Mouse (Mus musculus): ENCODE data around the gene Ntng1. TPM values are rescaled to one million over a fixed set of nuclear protein-coding genes. Genes with fewer than 3 reads are reported as not detected.

The Ntng1 gene
- polyA plus RNA-seq, 1 experiment, result 0.09 TPM

- H3K27ac ChIP-seq (ENCODE audit: insufficient read depth, low read depth, low read length), result no peak overlapping the region
- peak overlapping the region; percentile 35; the same call in 1 of the 2 replicates for H3K4me3 ChIP-seq (ENCODE audit: low read depth, low read length)
- H3K36me3 ChIP-seq (ENCODE audit: control insufficient read depth, insufficient read depth, low read length), result no peaks in the 10 kb centered on the region
- TF ChIP-seq POLR2A (IDR thresholded peaks at IDR 0.05; ENCODE audit: low read depth, low read length) (no peak), CTCF (IDR thresholded peaks at IDR 0.05; ENCODE audit: extremely low read depth, insufficient read length, insufficient replicate concordance, low read depth, low read length) (no peak)
- peaks cover 15% of the 10 kb centered on the region for H3K27me3 ChIP-seq (ENCODE audit: control insufficient read depth, insufficient read depth, low read length)
- H3K4me1 ChIP-seq (ENCODE audit: control insufficient read depth, insufficient read depth, insufficient read length, low read length), result no peaks in the 10 kb centered on the region; the same call in 1 of the 2 replicates
- WGBS, result 4% methylated on average over 13 of the region's 13 CpGs
These were observed 2.2 kb downstream of the Ntng1 start for GRCm38 (mm10) chr3:110141351-110142302.

- TF ChIP-seq POLR2A (IDR thresholded peaks at IDR 0.05; ENCODE audit: low read depth, low read length) (no peak), CTCF (IDR thresholded peaks at IDR 0.05; ENCODE audit: extremely low read depth, insufficient read length, insufficient replicate concordance, low read depth, low read length) (no peak)
- Histone ChIP-seq H3K36me3 (ENCODE audit: control insufficient read depth, insufficient read depth, low read length) (no peaks in the 10 kb centered on the region), H3K4me1 (ENCODE audit: control insufficient read depth, insufficient read depth, insufficient read length, low read length) (no peaks in the 10 kb centered on the region), H3K27ac (ENCODE audit: insufficient read depth, low read depth, low read length) (no peak overlapping the region), H3K27me3 (ENCODE audit: control insufficient read depth, insufficient read depth, low read length) (no peaks in the 10 kb centered on the region), H3K4me3 (ENCODE audit: low read depth, low read length) (no peak overlapping the region)
- 24% methylated on average over 1 of the region's 1 CpGs for WGBS
These were observed 7.7 kb downstream of the Ntng1 start for GRCm38 (mm10) chr3:110136115-110136514.

- Histone ChIP-seq H3K27me3 (ENCODE audit: control insufficient read depth, insufficient read depth, low read length) (no peaks in the 10 kb centered on the region), H3K27ac (ENCODE audit: insufficient read depth, low read depth, low read length) (no peak overlapping the region), H3K4me1 (ENCODE audit: control insufficient read depth, insufficient read depth, insufficient read length, low read length) (no peaks in the 10 kb centered on the region), H3K4me3 (ENCODE audit: low read depth, low read length) (no peak overlapping the region), H3K36me3 (ENCODE audit: control insufficient read depth, insufficient read depth, low read length) (no peaks in the 10 kb centered on the region)
- TF ChIP-seq POLR2A (IDR thresholded peaks at IDR 0.05; ENCODE audit: low read depth, low read length) (no peak), CTCF (IDR thresholded peaks at IDR 0.05; ENCODE audit: extremely low read depth, insufficient read length, insufficient replicate concordance, low read depth, low read length) (no peak)
- WGBS, result 54% methylated on average over 9 of the region's 9 CpGs
These were observed 10.7 kb downstream of the Ntng1 start for GRCm38 (mm10) chr3:110133150-110133549.

- TF ChIP-seq POLR2A (IDR thresholded peaks at IDR 0.05; ENCODE audit: low read depth, low read length) (no peak), CTCF (IDR thresholded peaks at IDR 0.05; ENCODE audit: extremely low read depth, insufficient read length, insufficient replicate concordance, low read depth, low read length) (no peak)
- Histone ChIP-seq H3K36me3 (ENCODE audit: control insufficient read depth, insufficient read depth, low read length) (no peaks in the 10 kb centered on the region), H3K4me3 (ENCODE audit: low read depth, low read length) (no peak overlapping the region), H3K4me1 (ENCODE audit: control insufficient read depth, insufficient read depth, insufficient read length, low read length) (no peaks in the 10 kb centered on the region), H3K27ac (ENCODE audit: insufficient read depth, low read depth, low read length) (no peak overlapping the region), H3K27me3 (ENCODE audit: control insufficient read depth, insufficient read depth, low read length) (no peaks in the 10 kb centered on the region)
- 76% methylated on average over 8 of the region's 8 CpGs for WGBS
These were observed 11.5 kb downstream of the Ntng1 start for GRCm38 (mm10) chr3:110132289-110132688.

- WGBS, result 63% methylated on average over 18 of the region's 18 CpGs
- no peaks in the 10 kb centered on the region for H3K4me1 ChIP-seq (ENCODE audit: control insufficient read depth, insufficient read depth, insufficient read length, low read length)
- no peak overlapping the region for H3K4me3 ChIP-seq (ENCODE audit: low read depth, low read length)
- H3K36me3 ChIP-seq (ENCODE audit: control insufficient read depth, insufficient read depth, low read length), result no peaks in the 10 kb centered on the region
- no peaks in the 10 kb centered on the region for H3K27me3 ChIP-seq (ENCODE audit: control insufficient read depth, insufficient read depth, low read length)
- H3K27ac ChIP-seq (ENCODE audit: insufficient read depth, low read depth, low read length), result no peak overlapping the region
- TF ChIP-seq CTCF (IDR thresholded peaks at IDR 0.05; ENCODE audit: extremely low read depth, insufficient read length, insufficient replicate concordance, low read depth, low read length), result no peak
- no peak for TF ChIP-seq POLR2A (IDR thresholded peaks at IDR 0.05; ENCODE audit: low read depth, low read length)
These were observed 12.5 kb downstream of the Ntng1 start for GRCm38 (mm10) chr3:110131043-110131891.

GRCm38 (mm10) chr3:110129607-110130006 lies 14.2 kb downstream of the Ntng1 start:
- Histone ChIP-seq H3K4me1 (ENCODE audit: control insufficient read depth, insufficient read depth, insufficient read length, low read length) (no peaks in the 10 kb centered on the region), H3K27ac (ENCODE audit: insufficient read depth, low read depth, low read length) (no peak overlapping the region), H3K27me3 (ENCODE audit: control insufficient read depth, insufficient read depth, low read length) (no peaks in the 10 kb centered on the region), H3K4me3 (ENCODE audit: low read depth, low read length) (no peak overlapping the region), H3K36me3 (ENCODE audit: control insufficient read depth, insufficient read depth, low read length) (no peaks in the 10 kb centered on the region)
- WGBS, result 69% methylated on average over 6 of the region's 6 CpGs
- TF ChIP-seq POLR2A (IDR thresholded peaks at IDR 0.05; ENCODE audit: low read depth, low read length) (no peak), CTCF (IDR thresholded peaks at IDR 0.05; ENCODE audit: extremely low read depth, insufficient read length, insufficient replicate concordance, low read depth, low read length) (no peak)

Data from small intestine, adult 2 months (tissue).